Mouse (Mus musculus) limb, embryonic 11.5 days (tissue): ENCODE measurements around the gene Ghr. TPM values are rescaled to one million over a fixed set of nuclear protein-coding genes. Genes with fewer than 3 reads are reported as not detected.

Experiments
- ATAC-seq: fragments of 200-750 bp; cut with Nextera tagmentation; 2 replicates; pipeline ENCODE4 v1.8.0; 2017; ENCODE audit warnings: low read depth; ENCODE audit not compliant: insufficient number of reproducible peaks, low FRiP score, low TSS enrichment
- DNase-seq: peaks from one replicate; pipeline ENCODE4 v3.0.0-alpha.2; 2015; ENCODE audit warnings: low spot score
- H3K27ac ChIP-seq: fragments of 300-500 bp; sonication (generic); replicated peaks from 2 replicates; pipeline ENCODE4 v1.5.1; 2014; ENCODE audit warnings: low read depth, mild to moderate bottlenecking, low read length
- H3K27me3 ChIP-seq: fragments of 300-500 bp; sonication (generic); 2 replicates; pipeline ENCODE4 v1.6.1; 2014; ENCODE audit warnings: mild to moderate bottlenecking, low read length, mixed read lengths; ENCODE audit not compliant: control insufficient read depth, insufficient read depth
- H3K36me3 ChIP-seq: fragments of 300-500 bp; sonication (generic); 2 replicates; pipeline ENCODE4 v1.6.1; 2014; ENCODE audit warnings: mild to moderate bottlenecking, low read length, moderate library complexity, mixed read lengths; ENCODE audit not compliant: control insufficient read depth, insufficient read depth
- H3K4me1 ChIP-seq: fragments of 300-500 bp; sonication (generic); 2 replicates; pipeline ENCODE4 v1.6.1; 2014; ENCODE audit warnings: low read length, mixed read lengths; ENCODE audit not compliant: control insufficient read depth, insufficient read depth
- H3K4me2 ChIP-seq: fragments of 300-500 bp; sonication (generic); 2 replicates; pipeline ENCODE4 v1.6.1; 2014; ENCODE audit warnings: low read depth, mild to moderate bottlenecking, moderate library complexity; ENCODE audit not compliant: severe bottlenecking
- H3K4me3 ChIP-seq: fragments of 300-500 bp; sonication (generic); 2 replicates; pipeline ENCODE4 v1.5.1; 2014; ENCODE audit warnings: low read depth, low read length
- H3K9ac ChIP-seq: fragments of 300-500 bp; sonication (generic); 2 replicates; pipeline ENCODE4 v1.6.1; 2014; ENCODE audit warnings: mild to moderate bottlenecking, low read length
- H3K9me3 ChIP-seq: fragments of 300-500 bp; sonication (generic); 2 replicates; pipeline ENCODE4 v1.6.1; 2016; ENCODE audit warnings: low read length; ENCODE audit not compliant: control insufficient read depth
- WGBS: fragments of 180-500 bp; shearing (Covaris S2); extraction: QIAGEN DNeasy Blood & Tissue Kit; methylation state at CpG from one replicate; pipeline ENCODE4 v1.1.7; 2014; 5-methylcytosine and 5-hydroxymethylcytosine counted together
- polyA plus RNA-seq: library from polyadenylated mRNA; unstranded; fragments of >200 nt; fragmentation: Nextera tagmentation; extraction: Ambion mirVana; gene quantifications from 2 replicates; pipeline ENCODE4 v1.2.1, GENCODE M21; 2014

Gene Ghr
- polyA plus RNA-seq, 1 experiment from 2014 or later, result 26.3 TPM

- Histone ChIP-seq H3K9me3 (no peaks in the 10 kb centered on the region), H3K4me3 (no peak overlapping the region), H3K27me3 (no peaks in the 10 kb centered on the region), H3K9ac (no peak overlapping the region), H3K27ac (no peak overlapping the region), H3K4me2 (no peak overlapping the region), H3K4me1 (no peaks in the 10 kb centered on the region), H3K36me3 (no peaks in the 10 kb centered on the region)
- DNase-seq (no peak), ATAC-seq (no peak)
- WGBS, result 73% methylated on average over 2 of the region's 2 CpGs
Observed at GRCm38 (mm10) chr15:3331813-3332212, 251.5 kb downstream of the Ghr start.

- Histone ChIP-seq H3K4me3 (no peak overlapping the region), H3K4me1 (no peaks in the 10 kb centered on the region), H3K4me2 (no peak overlapping the region), H3K36me3 (no peaks in the 10 kb centered on the region), H3K9ac (no peak overlapping the region), H3K27me3 (no peaks in the 10 kb centered on the region), H3K9me3 (no peaks in the 10 kb centered on the region), H3K27ac (no peak overlapping the region)
- no peak for ATAC-seq
- 66% methylated on average over 1 of the region's 1 CpGs for WGBS
- DNase-seq, result no peak
Observed at GRCm38 (mm10) chr15:3330291-3330690, 253.0 kb downstream of the Ghr start.

GRCm38 (mm10) chr15:3323041-3323440, 260.3 kb downstream of the Ghr start:
- H3K36me3 ChIP-seq, result no peaks in the 10 kb centered on the region
- no peak overlapping the region for H3K9ac ChIP-seq
- ATAC-seq (no peak), DNase-seq (no peak)
- H3K4me1 ChIP-seq, result no peaks in the 10 kb centered on the region
- no peaks in the 10 kb centered on the region for H3K27me3 ChIP-seq
- no peak overlapping the region for H3K27ac ChIP-seq
- H3K9me3 ChIP-seq, result no peaks in the 10 kb centered on the region
- H3K4me2 ChIP-seq, result no peak overlapping the region
- no peak overlapping the region for H3K4me3 ChIP-seq

GRCm38 (mm10) chr15:3319929-3320328, 263.4 kb downstream of the Ghr start:
- ATAC-seq, result no peak
- Histone ChIP-seq H3K36me3 (no peaks in the 10 kb centered on the region), H3K4me3 (no peak overlapping the region), H3K9ac (no peak overlapping the region), H3K9me3 (no peaks in the 10 kb centered on the region), H3K4me1 (no peaks in the 10 kb centered on the region), H3K4me2 (no peak overlapping the region), H3K27ac (no peak overlapping the region), H3K27me3 (no peaks in the 10 kb centered on the region)
- WGBS, result 79% methylated on average over 9 of the region's 9 CpGs
- no peak for DNase-seq

- H3K36me3 ChIP-seq, result no peaks in the 10 kb centered on the region
- H3K27ac ChIP-seq, result no peak overlapping the region
- no peak overlapping the region for H3K4me3 ChIP-seq
- H3K4me2 ChIP-seq, result no peak overlapping the region
- no peak for ATAC-seq
- 72% methylated on average over 2 of the region's 2 CpGs for WGBS
- no peak for DNase-seq
- no peaks in the 10 kb centered on the region for H3K27me3 ChIP-seq
- no peak overlapping the region for H3K9ac ChIP-seq
- no peaks in the 10 kb centered on the region for H3K4me1 ChIP-seq
- H3K9me3 ChIP-seq, result no peaks in the 10 kb centered on the region
Observed at GRCm38 (mm10) chr15:3316617-3317016, 266.7 kb downstream of the Ghr start.

- no peak overlapping the region for H3K27ac ChIP-seq
- H3K9ac ChIP-seq, result no peak overlapping the region
- no peaks in the 10 kb centered on the region for H3K9me3 ChIP-seq
- no peaks in the 10 kb centered on the region for H3K27me3 ChIP-seq
- H3K4me2 ChIP-seq, result no peak overlapping the region
- H3K4me3 ChIP-seq, result no peak overlapping the region
- ATAC-seq (no peak), DNase-seq (no peak)
- H3K36me3 ChIP-seq, result no peaks in the 10 kb centered on the region
- H3K4me1 ChIP-seq, result no peaks in the 10 kb centered on the region
Observed at GRCm38 (mm10) chr15:3312937-3313336, 270.4 kb downstream of the Ghr start.

GRCm38 (mm10) chr15:3309856-3310255, 273.4 kb downstream of the Ghr start:
- no peak overlapping the region for H3K4me2 ChIP-seq
- H3K9me3 ChIP-seq, result no peaks in the 10 kb centered on the region
- H3K36me3 ChIP-seq, result no peaks in the 10 kb centered on the region
- no peaks in the 10 kb centered on the region for H3K4me1 ChIP-seq
- ATAC-seq (no peak), DNase-seq (no peak)
- no peaks in the 10 kb centered on the region for H3K27me3 ChIP-seq
- no peak overlapping the region for H3K27ac ChIP-seq
- H3K4me3 ChIP-seq, result no peak overlapping the region
- no peak overlapping the region for H3K9ac ChIP-seq
- WGBS, result 91% methylated on average over 3 of the region's 3 CpGs

- Histone ChIP-seq H3K4me2 (no peak within 1 kb of the TSS), H3K9me3 (no peaks in the 10 kb centered on the region), H3K9ac (no peak within 1 kb of the TSS), H3K27me3 (no peaks in the 10 kb centered on the region), H3K27ac (no peak within 1 kb of the TSS), H3K4me3 (no peak within 1 kb of the TSS), H3K36me3 (no peaks in the 10 kb centered on the region), H3K4me1 (no peaks in the 10 kb centered on the region)
- ATAC-seq (no peak), DNase-seq (no peak)
- WGBS, result 87% methylated on average over 12 of the region's 12 CpGs
Observed at GRCm38 (mm10) chr15:3303426-3303825, 279.9 kb downstream of the Ghr start, which contains the start of gene Ccdc152. Gene Ccdc152 (minus strand): TSS chr15:3303526.

- no peak overlapping the region for H3K9ac ChIP-seq
- 84% methylated on average over 4 of the region's 4 CpGs for WGBS
- no peaks in the 10 kb centered on the region for H3K9me3 ChIP-seq
- no peak overlapping the region for H3K4me3 ChIP-seq
- ATAC-seq (no peak), DNase-seq (no peak)
- no peak overlapping the region for H3K27ac ChIP-seq
- H3K36me3 ChIP-seq, result no peaks in the 10 kb centered on the region
- no peak overlapping the region for H3K4me2 ChIP-seq
- H3K27me3 ChIP-seq, result no peaks in the 10 kb centered on the region
- H3K4me1 ChIP-seq, result no peaks in the 10 kb centered on the region
Observed at GRCm38 (mm10) chr15:3300361-3301100, 282.8 kb downstream of the Ghr start.
